Mouse (Mus musculus) liver, embryonic 14.5 days (tissue): Measurements from ENCODE around the gene Atrnl1.

Source experiments
- CTCF ChIP-seq: IDR thresholded peaks from 2 replicates; pipeline ENCODE4 v1.5.1; 2016; ENCODE audit warnings: antibody characterized with exemption, low read depth, control low read depth
- EP300 ChIP-seq: IDR thresholded peaks from 2 replicates; pipeline ENCODE4 v1.6.1; 2016; ENCODE audit warnings: antibody characterized with exemption, low read depth

- no peak for TF ChIP-seq EP300
- TF ChIP-seq CTCF = no peak
Measured at GRCm38 (mm10) chr19:58063541-58063940, 452.7 kb downstream of the Atrnl1 start.
